Mouse (Mus musculus) neural tube, embryonic 13.5 days (tissue): ENCODE results near the gene Celf5. TPM values are rescaled to one million over a fixed set of nuclear protein-coding genes. Genes with fewer than 3 reads are reported as not detected.

Source experiments
- ATAC-seq: fragments of 200-750 bp; cut with Nextera tagmentation; 2 replicates; pipeline ENCODE4 v1.8.0; 2017; ENCODE audit warnings: low read depth, mild to moderate bottlenecking, moderate TSS enrichment, moderate library complexity
- H3K27ac ChIP-seq: fragments of 300-500 bp; sonication (generic); replicated peaks from 2 replicates; pipeline ENCODE4 v1.5.1; 2015; ENCODE audit warnings: moderate library complexity, mild to moderate bottlenecking, inconsistent platforms
- H3K27me3 ChIP-seq: fragments of 300-500 bp; sonication (generic); 2 replicates; pipeline ENCODE4 v1.6.1; 2015; ENCODE audit warnings: mild to moderate bottlenecking, inconsistent platforms
- H3K36me3 ChIP-seq: fragments of 300-500 bp; sonication (generic); 2 replicates; pipeline ENCODE4 v1.6.1; 2015; ENCODE audit warnings: mild to moderate bottlenecking, inconsistent platforms
- H3K4me1 ChIP-seq: fragments of 300-500 bp; sonication (generic); replicated peaks from 2 replicates; pipeline ENCODE4 v1.6.1; 2015; ENCODE audit warnings: inconsistent platforms
- H3K4me2 ChIP-seq: fragments of 300-500 bp; sonication (generic); 2 replicates; pipeline ENCODE4 v1.6.1; 2015; ENCODE audit warnings: inconsistent platforms, mild to moderate bottlenecking, moderate library complexity
- H3K4me3 ChIP-seq: fragments of 300-500 bp; sonication (generic); 2 replicates; pipeline ENCODE4 v1.5.1; 2015; ENCODE audit warnings: mild to moderate bottlenecking, inconsistent platforms
- H3K9ac ChIP-seq: fragments of 300-500 bp; sonication (generic); 2 replicates; pipeline ENCODE4 v1.6.1; 2015; ENCODE audit warnings: moderate library complexity, mild to moderate bottlenecking, inconsistent platforms
- H3K9me3 ChIP-seq: fragments of 300-500 bp; sonication (generic); 2 replicates; pipeline ENCODE4 v1.6.1; 2016; ENCODE audit warnings: inconsistent platforms
- WGBS: fragments of 180-500 bp; shearing (Covaris S2); methylation state at CpG from one replicate; pipeline ENCODE4 v1.1.7; 2015; 5-methylcytosine and 5-hydroxymethylcytosine counted together
- polyA plus RNA-seq: library from polyadenylated mRNA; unstranded; fragments of >200 nt; fragmentation: Nextera tagmentation; extraction: Ambion mirVana; gene quantifications from 2 replicates; pipeline ENCODE4 v1.2.1, GENCODE M21; 2015

The Celf5 gene
- polyA plus RNA-seq, 1 experiment from 2014 or later: 52.7 TPM

DNA sequence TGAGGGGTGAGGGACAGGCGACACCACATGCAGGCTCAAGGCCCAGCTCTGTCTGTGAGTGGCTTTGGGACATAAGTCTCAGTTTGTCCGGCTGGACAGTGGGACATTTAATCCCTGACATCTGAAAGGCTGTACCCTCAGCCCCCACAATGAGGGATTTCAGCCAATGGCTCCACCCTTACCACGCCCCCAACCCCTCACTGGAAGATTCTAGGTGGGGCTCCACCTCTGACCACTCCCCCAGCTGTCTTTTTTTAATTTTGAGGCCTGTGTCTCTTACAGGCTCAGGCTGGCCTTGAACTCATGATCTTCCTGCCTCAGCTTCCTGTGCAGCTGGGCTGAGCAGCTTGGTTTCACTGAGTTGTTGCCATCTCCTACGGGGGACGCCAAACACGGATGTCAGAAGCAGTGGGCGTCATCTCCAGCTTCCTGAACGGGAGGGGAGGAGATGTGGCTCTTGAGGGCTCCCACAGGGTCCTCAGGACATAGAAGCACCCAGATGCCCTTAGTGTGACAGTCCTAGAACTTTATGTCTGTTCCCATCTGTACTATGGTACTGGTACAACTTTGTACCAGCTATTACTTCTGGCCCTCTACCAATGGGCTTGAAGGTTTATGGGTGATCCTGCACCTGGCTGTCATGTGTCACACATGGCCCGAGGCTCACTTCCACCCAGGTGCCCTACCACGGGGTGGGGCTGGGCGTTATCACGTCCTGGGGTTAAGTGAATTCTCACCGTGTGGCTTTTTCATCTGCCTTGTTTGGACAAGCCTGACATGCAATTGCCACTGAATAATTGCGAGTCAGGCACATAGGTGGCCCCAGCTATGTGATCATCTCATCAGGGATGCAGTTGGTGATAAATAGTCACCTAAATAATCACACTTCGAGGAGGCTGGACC lies 47.9 kb downstream of the Celf5 start:
- H3K36me3 ChIP-seq: no peaks in the 10 kb centered on the region
- H3K4me3 ChIP-seq: no peak overlapping the region
- peaks cover 5% of the 10 kb centered on the region for H3K27me3 ChIP-seq
- no peaks in the 10 kb centered on the region for H3K9me3 ChIP-seq
- ATAC-seq: no peak
- H3K4me1 ChIP-seq: peaks cover 40% of the 10 kb centered on the region
- no peak overlapping the region for H3K4me2 ChIP-seq
- H3K27ac ChIP-seq: peak overlapping the region; percentile 42; the same call in 1 of the 2 replicates
- peak overlapping the region; percentile 31; the same call in 1 of the 2 replicates for H3K9ac ChIP-seq
- WGBS: 63% methylated on average over 15 of the region's 15 CpGs

DNA sequence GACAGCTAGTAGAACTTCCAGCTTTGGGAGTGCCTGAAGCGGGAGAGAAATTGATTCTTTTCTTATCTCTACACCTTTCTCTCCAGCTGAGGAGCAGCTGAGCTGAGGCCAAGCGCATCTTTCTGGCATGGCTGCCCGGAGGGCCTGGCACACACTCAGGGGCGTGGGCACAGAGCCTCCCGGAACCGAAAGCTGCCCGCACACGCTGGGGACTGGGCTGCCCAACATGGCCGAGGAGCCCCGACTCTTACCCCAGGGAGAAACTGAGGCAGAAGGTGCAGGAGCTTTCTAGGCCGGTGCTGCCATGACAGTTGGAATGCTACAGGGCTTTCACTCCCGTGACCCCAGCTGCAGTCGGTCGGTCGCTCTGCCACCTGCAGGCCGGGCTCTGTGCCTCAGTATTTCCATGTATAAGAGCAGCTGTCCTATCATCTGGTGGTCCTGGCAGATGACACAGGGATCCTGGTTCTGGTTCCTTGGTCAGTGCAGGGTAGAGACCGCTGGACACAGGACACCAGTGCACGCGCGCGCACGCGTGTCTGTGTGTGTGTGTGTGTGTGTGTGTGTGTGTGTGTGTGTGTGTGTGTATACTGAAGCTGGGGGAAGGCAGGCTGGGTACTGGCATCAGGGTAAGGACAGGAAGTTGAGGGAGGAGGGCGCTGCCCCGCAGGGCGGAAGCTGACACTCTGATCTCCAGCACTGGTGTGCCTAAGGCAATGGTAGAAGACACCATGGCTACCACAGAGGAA lies 48.8 kb downstream of the Celf5 start:
- no peak for ATAC-seq
- H3K4me3 ChIP-seq: no peak overlapping the region
- H3K4me1 ChIP-seq: peaks cover 47% of the 10 kb centered on the region
- 71% methylated on average over 26 of the region's 26 CpGs for WGBS
- H3K9me3 ChIP-seq: no peaks in the 10 kb centered on the region
- H3K27me3 ChIP-seq: peaks cover 5% of the 10 kb centered on the region
- H3K27ac ChIP-seq: 0 out of 2 replicates have a peak overlapping the region, but pooled peaks have one; percentile 18
- peak overlapping the region; percentile 55; the same call in 1 of the 2 replicates for H3K9ac ChIP-seq
- H3K4me2 ChIP-seq: peak overlapping the region; percentile 54
- H3K36me3 ChIP-seq: no peaks in the 10 kb centered on the region

DNA sequence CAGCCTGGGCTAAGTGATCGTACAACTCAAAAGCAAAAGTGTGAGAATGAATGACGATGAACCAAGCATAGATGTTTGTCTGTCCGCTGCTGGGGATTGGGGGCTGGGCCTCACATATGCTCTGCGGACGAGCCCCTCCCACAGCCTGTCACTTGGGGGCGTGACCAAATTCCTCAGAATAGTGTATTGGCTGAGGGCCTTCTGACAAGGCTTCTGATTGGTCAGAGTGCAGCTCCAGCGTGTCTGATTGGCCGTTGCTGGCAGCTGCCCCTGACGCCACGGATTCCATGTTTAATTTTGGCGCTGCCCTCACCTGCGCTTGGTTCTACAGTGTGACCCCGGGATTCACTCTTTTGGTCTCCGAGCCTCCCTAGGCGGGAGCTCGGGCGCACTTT lies 49.6 kb downstream of the Celf5 start:
- peak overlapping the region; percentile 30 for H3K4me3 ChIP-seq

DNA sequence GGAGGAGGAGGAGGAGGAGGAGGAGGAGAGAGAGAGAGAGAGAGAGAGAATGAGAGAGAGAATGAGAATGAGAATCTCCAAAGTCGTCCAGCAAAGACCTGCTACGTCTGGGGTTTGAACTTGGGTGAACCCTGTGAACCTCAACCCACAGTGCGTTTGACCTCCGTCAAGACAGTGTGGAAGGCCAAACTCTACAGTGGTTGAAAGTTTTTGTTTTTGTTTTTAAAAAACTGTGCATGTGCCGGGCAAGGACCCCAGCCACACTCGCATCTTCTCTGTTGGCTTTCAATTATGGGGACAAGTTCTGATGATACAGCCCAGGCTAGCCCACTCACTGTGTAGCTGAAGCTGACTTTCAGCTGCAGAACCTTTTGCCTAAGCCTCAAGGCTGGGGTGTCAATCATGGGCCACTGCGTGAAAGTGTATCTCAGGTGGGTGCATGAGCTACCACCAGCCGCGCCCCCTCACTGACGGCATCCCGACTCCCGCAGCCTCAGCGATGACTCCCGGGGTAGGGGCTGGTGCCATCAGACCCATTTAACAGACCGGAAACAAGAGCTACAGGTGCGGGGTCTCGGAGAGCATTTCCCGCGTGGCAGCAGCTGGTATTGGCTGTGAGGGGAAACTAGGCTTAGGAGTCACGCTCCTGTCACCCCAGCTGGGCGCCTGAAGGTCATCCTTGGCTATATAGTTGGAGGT lies 50.2 kb downstream of the Celf5 start:
- H3K4me2 ChIP-seq: peak overlapping the region; percentile 54
- 0 out of 2 replicates have a peak overlapping the region, but pooled peaks have one; percentile 23 for H3K9ac ChIP-seq
- no peaks in the 10 kb centered on the region for H3K9me3 ChIP-seq
- H3K27me3 ChIP-seq: peaks cover 18% of the 10 kb centered on the region
- ATAC-seq: peak; percentile 2; the same call in 1 of the 2 replicates
- H3K27ac ChIP-seq: no peak overlapping the region
- 58% methylated on average over 21 of the region's 21 CpGs for WGBS
- no peaks in the 10 kb centered on the region for H3K36me3 ChIP-seq
- peaks cover 50% of the 10 kb centered on the region for H3K4me1 ChIP-seq
- peak overlapping the region; percentile 30 for H3K4me3 ChIP-seq

More for the DNA sequence above, 49.6 kb downstream of the Celf5 start:
- Histone ChIP-seq H3K4me1 (peaks cover 47% of the 10 kb centered on the region), H3K4me2 (peak overlapping the region; percentile 54), H3K27ac (0 out of 2 replicates have a peak overlapping the region, but pooled peaks have one; percentile 18), H3K9me3 (no peaks in the 10 kb centered on the region), H3K27me3 (peaks cover 13% of the 10 kb centered on the region), H3K9ac (peak overlapping the region; percentile 55), H3K36me3 (no peaks in the 10 kb centered on the region)
- peak; percentile 70 for ATAC-seq
- 4% methylated on average over 17 of the region's 17 CpGs for WGBS

DNA sequence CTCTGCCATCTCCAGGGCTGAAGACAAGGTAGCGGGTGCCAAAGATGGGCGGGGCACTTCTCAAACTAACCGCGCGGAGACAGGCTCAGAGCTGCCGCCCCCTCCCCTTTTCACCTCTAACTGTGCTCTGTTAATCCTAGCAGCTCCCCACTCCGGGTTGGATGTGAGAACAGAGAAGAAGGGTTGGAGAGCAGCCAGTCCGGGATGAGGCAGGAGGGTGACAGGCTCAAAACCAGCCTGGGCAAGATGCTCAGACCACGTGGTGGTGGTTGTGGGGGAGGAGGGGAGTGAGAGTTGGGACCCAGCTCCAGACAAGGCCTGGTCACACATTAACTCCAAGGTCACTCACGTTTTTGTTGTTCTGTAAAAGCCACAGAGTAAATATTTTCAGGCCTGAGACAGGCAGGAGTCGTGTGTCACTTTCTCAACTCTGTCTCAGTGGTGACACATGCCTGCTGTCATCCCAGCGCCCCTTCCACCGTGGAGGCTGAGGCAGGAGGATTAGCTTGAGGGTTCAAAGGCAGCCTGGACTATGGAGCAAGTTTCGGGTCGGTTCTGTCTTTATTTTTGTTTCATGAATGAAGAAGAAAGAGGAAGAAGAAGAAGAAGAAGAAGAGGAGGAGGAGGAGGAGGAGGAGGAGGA lies 50.9 kb downstream of the Celf5 start:
- no peaks in the 10 kb centered on the region for H3K36me3 ChIP-seq
- no peak for ATAC-seq
- H3K4me3 ChIP-seq: peak overlapping the region; percentile 77
- peaks cover 20% of the 10 kb centered on the region for H3K27me3 ChIP-seq
- peak overlapping the region; percentile 85 for H3K4me2 ChIP-seq
- H3K4me1 ChIP-seq: peaks cover 56% of the 10 kb centered on the region
- peak overlapping the region; percentile 96 for H3K27ac ChIP-seq
- WGBS: 19% methylated on average over 15 of the region's 15 CpGs
- peak overlapping the region; percentile 92 for H3K9ac ChIP-seq
- no peaks in the 10 kb centered on the region for H3K9me3 ChIP-seq

DNA sequence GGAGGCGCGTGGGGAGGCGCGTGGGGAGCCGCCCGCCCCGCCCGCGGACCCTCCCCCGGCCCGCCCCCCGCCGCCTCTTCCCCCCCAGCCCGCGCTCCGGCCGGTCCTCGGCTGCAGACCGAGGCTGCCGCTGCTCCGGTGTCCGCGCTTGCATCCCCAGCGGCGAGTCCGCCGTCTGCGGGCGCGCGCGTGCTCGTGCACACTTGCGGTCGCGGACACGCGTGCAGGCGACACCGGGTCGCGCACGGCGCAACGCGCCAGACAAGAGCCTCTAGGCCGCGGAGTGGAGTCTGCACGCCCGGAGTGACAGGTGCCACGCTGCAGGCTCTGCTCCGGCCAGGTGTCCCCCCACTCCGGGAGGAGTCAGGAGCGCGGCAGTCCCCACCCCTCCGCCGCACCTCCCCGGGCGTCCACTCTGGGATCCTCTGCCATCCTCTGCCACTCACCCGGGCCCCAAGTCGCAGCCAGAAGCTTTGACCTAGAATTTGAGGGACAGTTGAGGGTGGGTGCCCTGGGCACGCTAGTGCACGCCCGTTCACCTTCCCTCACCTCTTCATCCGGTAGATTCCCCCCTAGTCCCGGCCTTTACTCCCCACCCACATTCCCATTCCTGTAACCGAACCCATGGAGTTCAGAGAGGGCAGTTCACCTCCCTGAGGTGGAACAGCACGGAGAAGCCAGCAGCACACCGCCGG lies 51.5 kb downstream of the Celf5 start:
- no peaks in the 10 kb centered on the region for H3K36me3 ChIP-seq
- peaks cover 63% of the 10 kb centered on the region for H3K4me1 ChIP-seq
- H3K4me2 ChIP-seq: peak overlapping the region; percentile 85
- WGBS: under 1% methylated on average over 55 of the region's 70 CpGs
- no peaks in the 10 kb centered on the region for H3K9me3 ChIP-seq
- H3K27ac ChIP-seq: peak overlapping the region; percentile 96
- ATAC-seq: peak; percentile 21
- H3K9ac ChIP-seq: peak overlapping the region; percentile 92
- peaks cover 20% of the 10 kb centered on the region for H3K27me3 ChIP-seq
- H3K4me3 ChIP-seq: peak overlapping the region; percentile 77

DNA sequence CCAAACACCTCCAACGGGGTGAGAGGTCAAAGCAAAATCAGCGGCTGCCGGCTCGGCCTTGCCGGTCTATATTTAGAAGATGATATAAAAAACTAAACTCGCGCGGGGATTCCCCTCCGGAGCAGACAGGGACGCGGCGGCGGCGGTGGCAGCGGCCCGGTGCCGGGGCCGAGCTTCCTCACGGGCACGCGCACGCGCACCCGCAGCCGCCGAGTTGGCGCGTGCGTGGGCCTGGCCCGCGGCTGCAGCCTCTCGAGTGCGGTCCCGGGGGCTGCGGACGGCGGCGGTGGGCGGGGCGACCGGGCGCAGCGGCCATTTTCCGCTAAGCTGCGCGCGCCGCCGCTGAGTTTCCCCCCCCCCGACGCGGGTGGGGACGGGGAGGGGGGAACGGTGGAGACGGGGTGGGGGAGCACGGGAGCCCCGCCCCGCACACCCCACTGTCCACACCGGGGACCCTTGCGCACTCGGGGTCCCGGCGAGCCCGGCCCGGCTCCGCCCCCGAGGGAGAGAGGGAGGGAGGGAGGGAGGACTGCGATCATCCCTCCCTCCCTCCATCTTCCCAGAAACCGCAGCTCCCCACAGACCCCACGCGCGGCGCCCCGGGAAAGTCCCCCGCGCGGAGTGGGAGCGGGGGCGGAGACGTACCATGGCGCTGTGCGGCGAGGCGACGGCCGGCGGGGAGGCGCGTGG lies 52.2 kb downstream of the Celf5 start:
- peak; percentile 21 for ATAC-seq
- H3K4me3 ChIP-seq: peak overlapping the region; percentile 77
- H3K9ac ChIP-seq: peak overlapping the region; percentile 92
- peaks cover 68% of the 10 kb centered on the region for H3K4me1 ChIP-seq
- no peaks in the 10 kb centered on the region for H3K36me3 ChIP-seq
- peaks cover 27% of the 10 kb centered on the region for H3K27me3 ChIP-seq
- WGBS: 1% methylated on average over 58 of the region's 89 CpGs
- H3K4me2 ChIP-seq: peak overlapping the region; percentile 85
- peak overlapping the region; percentile 96 for H3K27ac ChIP-seq
- no peaks in the 10 kb centered on the region for H3K9me3 ChIP-seq

DNA sequence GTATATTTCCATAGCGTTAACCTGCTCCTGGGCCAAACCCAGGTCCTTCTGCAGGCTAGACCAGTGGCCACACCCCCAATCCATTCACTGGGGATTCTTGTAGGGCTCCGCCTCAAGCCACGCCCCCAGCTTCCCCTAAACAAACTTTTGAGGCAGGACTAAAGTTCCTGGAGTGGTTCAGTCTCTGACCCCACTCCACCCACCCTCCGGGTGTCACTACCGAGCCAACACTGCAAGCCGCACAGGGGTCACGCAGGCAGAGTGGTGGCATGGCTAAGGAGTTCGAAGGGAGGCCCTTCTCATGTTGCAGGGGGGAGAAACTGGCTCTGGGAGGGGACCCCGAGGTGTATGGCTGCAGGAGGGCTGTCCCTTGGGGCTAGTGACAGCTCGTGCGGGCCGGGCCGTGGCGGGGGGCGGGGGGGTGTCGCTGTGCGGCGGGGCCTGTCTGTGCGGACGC lies 52.9 kb downstream of the Celf5 start:
- peak overlapping the region; percentile 92 for H3K9ac ChIP-seq
- peaks cover 68% of the 10 kb centered on the region for H3K4me1 ChIP-seq
- 0 out of 2 replicates have a peak, but pooled peaks have one; percentile 2 for ATAC-seq
- H3K9me3 ChIP-seq: no peaks in the 10 kb centered on the region
- peak overlapping the region; percentile 85 for H3K4me2 ChIP-seq
- H3K27ac ChIP-seq: peak overlapping the region; percentile 96
- H3K4me3 ChIP-seq: peak overlapping the region; percentile 77
- peaks cover 33% of the 10 kb centered on the region for H3K27me3 ChIP-seq
- under 1% methylated on average over 20 of the region's 20 CpGs for WGBS
- H3K36me3 ChIP-seq: no peaks in the 10 kb centered on the region

DNA sequence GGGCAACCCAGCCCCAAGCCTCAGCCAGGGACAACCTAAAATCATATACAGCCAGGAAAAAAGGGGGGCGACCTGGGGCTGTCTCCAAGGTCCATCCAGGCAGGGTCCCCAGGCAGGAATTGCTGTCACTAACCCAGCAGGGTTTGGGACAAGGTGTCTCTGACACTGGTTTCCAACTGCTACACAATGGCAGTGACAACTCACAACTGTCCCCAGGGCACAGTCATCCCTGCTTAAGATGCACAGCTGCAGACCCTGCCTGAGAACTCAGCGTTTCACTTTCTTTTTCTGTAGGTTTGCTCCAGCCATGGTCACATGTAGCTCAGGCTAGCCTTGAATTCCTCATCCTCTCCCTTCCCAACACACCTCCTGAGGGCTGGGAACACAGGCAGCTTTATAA lies 53.4 kb downstream of the Celf5 start:
- peaks cover 70% of the 10 kb centered on the region for H3K4me1 ChIP-seq
- no peaks in the 10 kb centered on the region for H3K36me3 ChIP-seq
- no peak overlapping the region; the same call in 1 of the 2 replicates for H3K9ac ChIP-seq
- no peak overlapping the region for H3K27ac ChIP-seq
- WGBS: 17% methylated on average over 2 of the region's 2 CpGs
- peak overlapping the region; percentile 85 for H3K4me2 ChIP-seq
- H3K27me3 ChIP-seq: peaks cover 34% of the 10 kb centered on the region
- no peaks in the 10 kb centered on the region for H3K9me3 ChIP-seq
- no peak for ATAC-seq
- peak overlapping the region; percentile 77 for H3K4me3 ChIP-seq

DNA sequence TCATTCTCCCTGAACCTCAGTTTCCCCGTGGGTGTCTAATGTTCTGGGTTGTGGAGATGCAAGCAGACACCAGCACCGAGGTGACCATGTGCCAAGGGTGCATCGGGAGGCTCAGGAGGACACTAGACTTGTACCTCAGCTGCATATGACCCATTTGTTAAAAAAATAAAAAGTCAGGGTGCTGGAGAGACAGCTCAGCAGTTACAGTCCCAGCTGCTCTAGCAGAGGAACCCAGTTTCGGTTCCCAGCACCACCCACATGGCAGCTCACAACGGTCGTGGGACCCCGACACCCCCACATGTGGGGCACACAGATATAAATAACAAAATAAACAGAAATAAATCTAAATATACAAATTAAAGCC lies 54.0 kb downstream of the Celf5 start:
- WGBS: 86% methylated on average over 7 of the region's 7 CpGs
- no peak overlapping the region for H3K4me2 ChIP-seq
- no peaks in the 10 kb centered on the region for H3K9me3 ChIP-seq
- no peaks in the 10 kb centered on the region for H3K36me3 ChIP-seq
- H3K4me1 ChIP-seq: peaks cover 69% of the 10 kb centered on the region
- no peak overlapping the region for H3K27ac ChIP-seq
- peaks cover 37% of the 10 kb centered on the region for H3K27me3 ChIP-seq
- H3K9ac ChIP-seq: no peak overlapping the region
- no peak for ATAC-seq
- no peak overlapping the region for H3K4me3 ChIP-seq
